Mouse (Mus musculus): ENCODE results near the gene Gstt1. TPM values are rescaled to one million over a fixed set of nuclear protein-coding genes. Genes with fewer than 3 reads are reported as not detected.
"Not testable (repeated sequence)": the region's sequence is repeated elsewhere in the genome, so short reads cannot be mapped to it uniquely, and the experiment has no call there.

The Gstt1 gene
- 31.7 and 31.9 TPM in 2 replicates for polyA plus RNA-seq (2015; fragmentation: Nextera tagmentation; extraction: Ambion mirVana)

DNA sequence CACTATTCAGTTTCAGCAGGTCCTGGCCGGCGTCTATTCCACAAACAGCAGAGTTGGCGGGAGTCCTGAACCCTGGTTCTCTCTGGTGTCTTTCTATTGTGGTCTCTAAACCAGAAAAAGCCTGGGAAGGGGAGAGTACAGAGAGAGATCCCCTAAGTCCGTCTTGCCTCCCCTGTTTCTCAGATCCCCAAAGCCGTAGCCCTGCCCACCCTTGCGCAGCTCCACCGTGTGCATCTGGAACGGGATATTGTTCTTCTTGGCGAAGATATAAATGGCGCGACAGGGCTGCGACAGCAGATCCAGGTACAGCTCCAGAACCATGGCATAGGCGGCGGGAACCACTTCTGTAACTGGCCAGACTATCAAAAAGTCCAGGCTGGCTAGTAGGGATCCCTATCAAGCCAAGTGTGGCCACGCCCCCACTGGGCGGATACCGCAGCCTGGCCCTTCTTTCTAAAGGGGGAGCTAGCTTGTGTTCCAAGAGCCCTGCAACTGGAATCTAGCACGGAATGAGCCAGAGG is at the start of gene Gstt1:
Gene Gstt1 (minus strand): TSS at position 409 of the 521 bp plus-strand sequence.
- peak; percentile 45; the same call in 1 of the 2 replicates for ATAC-seq (ENCODE audit: borderline replicate concordance, extremely low read depth, low FRiP score, low TSS enrichment)
- H3K9me3 ChIP-seq, result no peaks in the 10 kb centered on the region
- H3K4me3 ChIP-seq, result peak within 1 kb of the TSS; percentile 46
- H3K27me3 ChIP-seq, result no peaks in the 10 kb centered on the region
- peak within 1 kb of the TSS; percentile 73 for H3K4me2 ChIP-seq
- peak within 1 kb of the TSS; percentile 32 for H3K27ac ChIP-seq
- WGBS, result 2% methylated on average over 18 of the region's 18 CpGs
- peak within 1 kb of the TSS; percentile 30 for H3K9ac ChIP-seq
- H3K4me1 ChIP-seq, result peaks cover 17% of the 10 kb centered on the region
- no peaks in the 10 kb centered on the region for H3K36me3 ChIP-seq

DNA sequence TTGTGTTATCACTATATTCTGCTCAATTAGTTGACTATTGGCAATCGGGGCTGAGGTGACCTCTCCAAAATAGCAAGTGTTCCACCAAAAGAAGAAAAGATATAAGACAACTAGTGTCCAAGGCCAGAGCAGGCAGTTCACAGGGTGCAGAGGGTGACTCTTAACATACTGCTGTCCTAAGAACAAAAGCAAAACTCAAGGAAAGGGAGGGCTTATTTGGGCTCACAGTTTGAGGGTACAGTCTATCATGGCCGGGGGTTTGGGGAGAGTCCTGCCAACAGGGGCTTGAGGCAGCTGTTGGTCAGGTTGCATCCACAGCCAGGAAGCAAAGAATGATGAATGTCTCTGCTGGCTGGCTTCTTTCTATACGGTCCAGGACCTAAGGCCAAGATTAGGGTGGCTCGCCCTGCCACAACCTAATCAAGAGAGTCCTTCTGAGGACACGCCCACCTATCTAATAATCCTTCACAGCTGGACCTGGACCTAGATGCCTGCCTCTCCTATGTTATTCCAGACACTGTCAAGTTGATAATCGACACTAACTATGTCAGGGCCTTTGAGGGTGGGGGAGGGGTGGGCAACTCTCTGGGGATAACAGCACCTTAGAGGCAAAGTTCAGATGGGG is 47.0 kb upstream of the Gstt1 start:
- Histone ChIP-seq H3K4me3 (no peak overlapping the region), H3K27me3 (no peaks in the 10 kb centered on the region), H3K9ac (no peak overlapping the region), H3K36me3 (no peaks in the 10 kb centered on the region), H3K4me1 (no peaks in the 10 kb centered on the region), H3K9me3 (no peaks in the 10 kb centered on the region), H3K27ac (no peak overlapping the region), H3K4me2 (no peak overlapping the region)
- 59% methylated on average over 6 of the region's 6 CpGs for WGBS
- ATAC-seq (ENCODE audit: borderline replicate concordance, extremely low read depth, low FRiP score, low TSS enrichment), result peak; percentile 67; the same call in 1 of the 2 replicates

DNA sequence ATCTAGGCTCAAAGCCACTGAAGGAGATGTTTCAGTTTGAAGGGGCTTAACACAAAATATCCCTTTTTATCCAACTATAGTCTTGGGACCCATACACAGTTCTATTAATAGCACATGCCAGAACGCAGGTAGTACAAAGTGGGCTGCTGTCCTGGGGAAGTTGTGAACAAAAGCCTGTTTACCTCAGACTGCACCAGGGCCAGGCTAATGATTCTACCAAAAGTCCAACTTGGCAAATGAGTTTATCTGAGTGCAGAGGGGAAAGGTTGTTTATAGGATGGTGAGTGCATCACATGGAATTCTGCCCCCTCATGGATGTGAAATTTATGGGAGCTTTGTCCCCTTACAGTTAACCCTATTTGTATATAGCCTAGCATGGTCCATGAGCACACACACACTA is 46.4 kb upstream of the Gstt1 start:
- Histone ChIP-seq H3K27ac (no peak overlapping the region), H3K4me1 (no peaks in the 10 kb centered on the region), H3K27me3 (no peaks in the 10 kb centered on the region), H3K9me3 (no peaks in the 10 kb centered on the region), H3K36me3 (no peaks in the 10 kb centered on the region), H3K4me2 (no peak overlapping the region), H3K4me3 (no peak overlapping the region), H3K9ac (no peak overlapping the region)
- 69% methylated on average over 1 of the region's 1 CpGs for WGBS
- no peak for ATAC-seq (ENCODE audit: borderline replicate concordance, extremely low read depth, low FRiP score, low TSS enrichment)

DNA sequence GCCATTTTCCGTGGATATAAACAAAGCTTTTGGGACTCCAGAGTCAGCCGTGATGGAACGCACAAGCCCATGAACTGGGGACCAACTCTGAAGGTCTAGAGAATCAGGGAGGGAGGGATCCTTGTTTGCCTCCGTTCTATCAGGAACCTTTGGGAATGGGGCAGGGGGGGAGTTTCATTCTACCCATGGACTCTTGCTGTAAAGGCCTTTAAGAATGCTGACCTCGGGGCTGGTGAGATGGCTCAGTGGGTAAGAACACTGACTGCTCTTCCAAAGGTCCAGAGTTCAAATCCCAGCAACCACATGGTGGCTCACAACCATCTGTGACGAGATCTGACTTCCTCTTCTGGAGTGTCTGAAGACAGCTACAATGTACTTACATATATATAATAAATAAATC is 45.5 kb upstream of the Gstt1 start:
- not testable (repeated sequence) for H3K4me2 ChIP-seq; H3K9ac ChIP-seq; H3K27ac ChIP-seq; H3K27me3 ChIP-seq; H3K9me3 ChIP-seq; H3K4me3 ChIP-seq; H3K4me1 ChIP-seq; H3K36me3 ChIP-seq; ATAC-seq (ENCODE audit: borderline replicate concordance, extremely low read depth, low FRiP score, low TSS enrichment)
- 68% methylated on average over 6 of the region's 6 CpGs for WGBS

DNA sequence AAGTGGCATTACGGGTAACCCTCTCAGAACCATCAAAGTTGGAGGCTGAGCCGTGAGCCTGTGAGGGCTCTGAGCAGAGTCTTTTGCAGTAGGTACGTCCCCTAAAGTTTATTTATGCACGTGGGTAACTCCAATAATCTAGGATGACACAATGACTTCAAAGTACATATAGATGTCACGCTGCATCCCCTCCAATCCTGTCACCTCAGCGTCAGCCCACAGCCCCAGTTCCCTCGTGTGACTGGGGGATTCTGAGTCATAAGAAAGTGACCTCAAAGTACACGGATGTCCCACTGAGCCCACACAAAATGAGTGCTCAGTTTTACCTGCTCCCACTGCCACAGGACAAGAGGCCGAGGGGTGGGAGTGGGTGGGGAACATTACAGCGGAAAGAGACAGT is 40.7 kb upstream of the Gstt1 start:
- 81% methylated on average over 10 of the region's 10 CpGs for WGBS

DNA sequence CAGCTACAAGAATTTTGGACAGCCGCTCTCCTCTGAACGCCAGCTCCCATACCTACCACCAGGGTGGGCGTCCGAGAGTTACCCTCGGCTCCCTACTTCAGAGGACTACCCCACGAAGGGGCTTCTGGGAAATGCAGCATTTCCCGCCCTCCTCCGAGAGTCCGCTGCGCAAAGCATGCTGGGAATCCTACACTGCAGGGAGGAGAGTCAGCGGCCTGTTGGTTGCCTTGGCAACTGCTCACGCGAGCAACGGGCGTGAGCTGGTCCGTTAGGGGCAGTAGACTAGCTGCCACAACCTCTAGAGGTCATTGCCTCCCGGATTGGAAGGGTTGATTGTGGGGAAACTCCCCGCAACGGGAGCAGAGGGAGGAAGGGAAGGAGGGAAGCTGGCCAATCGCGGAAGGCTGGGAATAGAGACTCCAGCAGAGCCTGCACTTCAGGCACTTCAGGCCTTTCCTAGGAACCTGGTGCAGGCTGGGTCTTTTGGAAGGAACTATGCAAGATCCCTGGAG is 38.9 kb upstream of the Gstt1 start, which contains the start of gene Gstt2:
Gene Gstt2 (minus strand): TSS at position 177 of the 512 bp plus-strand sequence.
- no peaks in the 10 kb centered on the region for H3K9me3 ChIP-seq
- peak within 1 kb of the TSS; percentile 90 for H3K27ac ChIP-seq
- WGBS, result under 1% methylated on average over 21 of the region's 21 CpGs
- H3K4me3 ChIP-seq, result peak within 1 kb of the TSS; percentile 49
- H3K27me3 ChIP-seq, result no peaks in the 10 kb centered on the region
- peak within 1 kb of the TSS; percentile 82 for H3K4me2 ChIP-seq
- peak; percentile 88 for ATAC-seq (ENCODE audit: borderline replicate concordance, extremely low read depth, low FRiP score, low TSS enrichment)
- no peaks in the 10 kb centered on the region for H3K36me3 ChIP-seq
- peak within 1 kb of the TSS; percentile 45 for H3K9ac ChIP-seq
- H3K4me1 ChIP-seq, result peaks cover 49% of the 10 kb centered on the region

More for the DNA sequence above, 40.7 kb upstream of the Gstt1 start:
- Histone ChIP-seq H3K27ac (no peak overlapping the region), H3K4me2 (no peak overlapping the region), H3K4me1 (peaks cover 41% of the 10 kb centered on the region), H3K9ac (no peak overlapping the region), H3K27me3 (no peaks in the 10 kb centered on the region), H3K36me3 (no peaks in the 10 kb centered on the region), H3K9me3 (no peaks in the 10 kb centered on the region), H3K4me3 (no peak overlapping the region)
- ATAC-seq (ENCODE audit: borderline replicate concordance, extremely low read depth, low FRiP score, low TSS enrichment), result no peak

DNA sequence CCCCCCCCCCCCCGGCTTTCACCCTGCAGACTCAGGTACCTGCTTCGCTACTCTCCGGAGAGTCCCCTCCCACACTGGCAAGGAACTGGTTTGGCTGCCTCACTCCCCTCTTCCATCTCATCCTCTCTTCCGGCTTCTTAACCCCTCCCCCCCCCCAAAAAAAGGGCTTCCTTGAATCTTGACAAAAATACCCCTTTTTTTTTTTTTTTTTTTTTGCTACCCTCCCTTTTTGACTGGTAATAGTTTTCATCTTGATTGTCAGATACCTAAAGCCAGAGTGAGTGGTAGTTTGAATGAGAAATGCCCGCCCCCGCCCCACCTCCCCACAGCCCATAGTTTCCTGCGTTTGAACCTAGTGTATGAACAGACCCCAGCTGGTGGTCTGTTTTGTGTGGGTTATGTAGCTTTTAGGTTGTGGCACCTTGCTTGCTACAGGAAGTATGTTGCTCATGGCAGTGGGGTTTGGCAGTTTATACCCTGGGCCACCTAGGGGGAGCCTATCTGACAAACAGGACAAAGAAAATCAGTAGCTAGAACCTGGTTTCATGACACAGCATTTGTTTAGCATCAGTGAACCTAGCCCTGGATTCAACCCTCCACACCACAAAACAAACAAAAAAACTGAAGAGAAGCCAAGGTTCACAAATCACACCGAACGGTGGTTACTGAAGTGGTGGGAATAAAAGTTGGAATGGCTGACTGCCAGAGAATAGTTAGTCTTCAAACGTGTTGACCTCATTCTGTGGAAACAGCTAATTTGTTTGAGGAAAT is 37.6 kb upstream of the Gstt1 start:
- peak overlapping the region; percentile 82 for H3K4me2 ChIP-seq
- H3K36me3 ChIP-seq, result no peaks in the 10 kb centered on the region
- WGBS, result 12% methylated on average over 9 of the region's 10 CpGs
- H3K27me3 ChIP-seq, result no peaks in the 10 kb centered on the region
- H3K9ac ChIP-seq, result no peak overlapping the region
- H3K4me3 ChIP-seq, result peak overlapping the region; percentile 47
- peak overlapping the region; percentile 90 for H3K27ac ChIP-seq
- H3K9me3 ChIP-seq, result no peaks in the 10 kb centered on the region
- ATAC-seq (ENCODE audit: borderline replicate concordance, extremely low read depth, low FRiP score, low TSS enrichment), result no peak
- peaks cover 49% of the 10 kb centered on the region for H3K4me1 ChIP-seq

DNA sequence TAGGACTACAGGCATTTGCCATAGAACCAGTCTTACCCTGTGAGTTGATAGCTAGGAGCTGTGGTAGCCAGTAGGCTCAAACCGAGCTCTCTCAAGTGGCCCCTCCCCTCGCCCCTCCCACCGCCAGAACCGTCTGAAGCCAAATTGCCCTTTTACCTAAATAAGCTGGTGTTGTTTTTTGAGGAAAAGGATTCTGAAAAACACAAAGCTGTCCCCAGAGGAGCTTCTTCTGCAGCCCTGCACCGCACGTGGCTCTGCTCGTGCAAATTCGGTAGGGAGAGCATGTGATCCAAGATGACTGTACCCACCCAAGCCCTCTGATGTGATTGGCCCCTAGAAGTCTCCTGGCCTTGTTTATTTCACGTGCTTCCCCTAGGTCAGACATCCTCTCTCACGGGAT is 36.9 kb upstream of the Gstt1 start:
- 1% methylated on average over 10 of the region's 10 CpGs for WGBS
- no peak overlapping the region for H3K9ac ChIP-seq
- no peaks in the 10 kb centered on the region for H3K9me3 ChIP-seq
- H3K4me2 ChIP-seq, result peak overlapping the region; percentile 82
- peak overlapping the region; percentile 90 for H3K27ac ChIP-seq
- peaks cover 49% of the 10 kb centered on the region for H3K4me1 ChIP-seq
- peak overlapping the region; percentile 47 for H3K4me3 ChIP-seq
- no peaks in the 10 kb centered on the region for H3K27me3 ChIP-seq
- no peak for ATAC-seq (ENCODE audit: borderline replicate concordance, extremely low read depth, low FRiP score, low TSS enrichment)
- H3K36me3 ChIP-seq, result no peaks in the 10 kb centered on the region

DNA sequence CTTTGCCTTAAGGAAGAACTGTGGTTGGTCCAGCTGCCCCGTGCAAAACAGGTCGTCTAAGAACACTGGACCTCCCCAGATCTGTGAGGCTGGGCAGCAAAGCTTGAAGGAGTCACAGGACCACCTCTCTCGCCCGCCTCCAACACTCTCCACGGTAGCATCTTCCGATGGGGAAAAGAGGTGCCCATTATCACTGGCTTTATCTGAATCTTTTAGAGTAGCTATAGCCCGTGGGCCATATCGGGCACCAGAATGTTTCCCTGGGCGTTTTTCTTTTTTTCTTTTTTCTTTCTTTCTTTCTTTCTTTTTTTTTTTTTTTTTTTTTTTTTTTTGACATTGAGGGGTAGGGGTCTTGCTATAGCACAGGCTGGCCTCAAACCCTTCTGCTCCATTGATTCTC is 36.3 kb upstream of the Gstt1 start:
- H3K9ac ChIP-seq, result peak overlapping the region; percentile 52
- H3K27ac ChIP-seq, result peak overlapping the region; percentile 90
- no peaks in the 10 kb centered on the region for H3K27me3 ChIP-seq
- 11% methylated on average over 9 of the region's 9 CpGs for WGBS
- H3K36me3 ChIP-seq, result no peaks in the 10 kb centered on the region
- H3K4me1 ChIP-seq, result peaks cover 49% of the 10 kb centered on the region
- H3K4me3 ChIP-seq, result peak overlapping the region; percentile 47
- H3K9me3 ChIP-seq, result no peaks in the 10 kb centered on the region
- peak overlapping the region; percentile 82 for H3K4me2 ChIP-seq
- no peak for ATAC-seq (ENCODE audit: borderline replicate concordance, extremely low read depth, low FRiP score, low TSS enrichment)

DNA sequence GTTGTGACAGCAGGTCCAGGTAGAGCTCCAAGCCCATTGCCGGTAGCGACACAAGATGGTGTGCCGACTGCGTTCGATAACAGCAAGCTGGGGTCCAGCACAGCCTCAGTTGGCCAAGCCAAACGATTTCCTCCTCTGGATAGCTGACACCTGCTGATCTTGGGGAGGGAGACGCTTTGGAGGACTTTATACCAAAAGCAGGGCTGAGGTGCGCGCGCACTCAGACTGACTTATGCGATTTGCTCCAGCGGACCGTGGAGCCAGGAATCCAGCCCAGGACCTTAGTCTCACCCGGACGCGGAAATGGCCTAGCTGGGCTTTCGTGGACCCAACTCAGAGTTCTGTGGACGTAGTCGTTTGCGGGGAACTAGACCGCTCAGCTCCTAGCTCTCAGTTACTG is 35.9 kb upstream of the Gstt1 start:
- Histone ChIP-seq H3K9ac (peak overlapping the region; percentile 52), H3K27me3 (no peaks in the 10 kb centered on the region), H3K4me3 (peak overlapping the region; percentile 47), H3K4me1 (peaks cover 49% of the 10 kb centered on the region), H3K9me3 (no peaks in the 10 kb centered on the region), H3K27ac (peak overlapping the region; percentile 90), H3K36me3 (no peaks in the 10 kb centered on the region), H3K4me2 (peak overlapping the region; percentile 82)
- ATAC-seq (ENCODE audit: borderline replicate concordance, extremely low read depth, low FRiP score, low TSS enrichment), result no peak
- under 1% methylated on average over 21 of the region's 21 CpGs for WGBS

DNA sequence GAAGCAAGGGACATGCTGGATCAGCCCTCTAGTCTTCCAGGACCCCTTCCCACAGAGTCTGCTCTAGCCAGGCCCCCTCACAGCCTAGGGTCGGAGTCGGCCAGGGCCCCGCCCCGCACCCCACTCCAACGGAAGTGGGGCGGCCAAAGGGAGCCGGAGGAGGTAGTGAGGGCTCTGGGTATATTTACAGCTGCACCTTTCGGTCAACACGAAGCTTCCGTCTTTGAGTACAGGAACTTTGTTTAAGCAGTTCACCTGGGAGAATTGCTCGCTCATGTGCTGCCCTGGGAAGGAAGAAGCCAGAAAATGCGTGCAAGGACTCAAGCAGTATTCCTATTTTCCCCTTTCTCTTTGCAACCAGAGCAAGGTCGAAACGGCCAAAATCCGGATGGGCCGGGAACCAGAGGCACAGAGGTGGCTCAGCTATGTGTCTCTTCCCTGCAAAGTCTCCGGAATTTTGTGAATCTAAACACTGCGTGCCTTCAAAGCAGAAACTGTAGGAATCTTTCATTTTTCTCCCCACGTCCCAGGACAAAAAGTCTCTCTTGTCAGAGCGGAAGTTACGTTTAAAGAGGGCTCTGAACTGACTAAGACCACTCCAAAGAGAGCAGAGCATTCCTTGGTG is 35.2 kb upstream of the Gstt1 start:
- ATAC-seq (ENCODE audit: borderline replicate concordance, extremely low read depth, low FRiP score, low TSS enrichment), result no peak
- WGBS, result 7% methylated on average over 21 of the region's 21 CpGs
- Histone ChIP-seq H3K9ac (peak overlapping the region; percentile 52), H3K4me1 (peaks cover 52% of the 10 kb centered on the region), H3K4me2 (peak overlapping the region; percentile 82), H3K9me3 (no peaks in the 10 kb centered on the region), H3K27me3 (no peaks in the 10 kb centered on the region), H3K4me3 (peak overlapping the region; percentile 47), H3K27ac (peak overlapping the region; percentile 90), H3K36me3 (no peaks in the 10 kb centered on the region)
